Mouse (Mus musculus) liver, embryonic 14.5 days (tissue): ENCODE measurements around the gene Tmem273. TPM values are rescaled to one million over a fixed set of nuclear protein-coding genes. Genes with fewer than 3 reads are reported as not detected.

ENCODE experiments used
- ATAC-seq: fragments of 200-750 bp; cut with Nextera tagmentation; 2 replicates; pipeline ENCODE4 v1.8.0; 2017; ENCODE audit warnings: moderate number of reproducible peaks, mild to moderate bottlenecking, moderate library complexity; ENCODE audit not compliant: insufficient read depth
- DNase-seq, 3 experiments: peaks; one replicate each; pipeline ENCODE4 v3.0.0-alpha.2; 2012 to 2013; ENCODE audit warnings: low read depth in 3 of 3, low spot score in 3 of 3
- H3K27ac ChIP-seq: fragments of 300-500 bp; sonication (generic); 2 replicates; pipeline ENCODE4 v1.5.1; 2014; ENCODE audit warnings: moderate library complexity, mild to moderate bottlenecking, control low read depth, inconsistent platforms
- H3K27me3 ChIP-seq: fragments of 300-500 bp; sonication (generic); 2 replicates; pipeline ENCODE4 v1.6.1; 2014; ENCODE audit warnings: mild to moderate bottlenecking, low read length, moderate library complexity; ENCODE audit not compliant: control insufficient read depth, insufficient read depth
- H3K36me3 ChIP-seq: fragments of 300-500 bp; sonication (generic); replicated peaks from 2 replicates; pipeline ENCODE4 v1.6.1; 2014; ENCODE audit warnings: low read depth; ENCODE audit not compliant: control insufficient read depth, insufficient read depth
- H3K4me1 ChIP-seq, 2 experiments: fragments of 200-500 bp in 1 of 2; fragments of 300-500 bp in 1 of 2; sonication (generic) in 1 of 2; replicated peaks; 2 replicates each; pipeline ENCODE4 v1.6.1; 2012 to 2014; ENCODE audit warnings: antibody characterized with exemption in 1 of 2, inconsistent platforms in 1 of 2, low read length in 1 of 2; ENCODE audit not compliant: control insufficient read depth in 2 of 2, insufficient read depth in 2 of 2
- H3K4me2 ChIP-seq: fragments of 300-500 bp; sonication (generic); 2 replicates; pipeline ENCODE4 v1.6.1; 2014; ENCODE audit warnings: low read depth, mild to moderate bottlenecking, control low read depth, moderate library complexity
- H3K4me3 ChIP-seq, 2 experiments: fragments of 200-500 bp in 1 of 2; fragments of 300-500 bp in 1 of 2; sonication (generic) in 1 of 2; 2 replicates each; pipeline ENCODE4 v1.5.1; 2012 to 2014; ENCODE audit warnings: low read depth in 2 of 2, low read length in 2 of 2, mild to moderate bottlenecking in 2 of 2, control low read depth in 1 of 2, inconsistent platforms in 1 of 2, moderate library complexity in 1 of 2; ENCODE audit not compliant: insufficient read depth in 1 of 2
- H3K9ac ChIP-seq: fragments of 300-500 bp; sonication (generic); replicated peaks from 2 replicates; pipeline ENCODE4 v1.6.1; 2014; ENCODE audit warnings: mild to moderate bottlenecking, control low read depth, moderate library complexity
- H3K9me3 ChIP-seq: fragments of 300-500 bp; sonication (generic); 2 replicates; pipeline ENCODE4 v1.6.1; 2016; ENCODE audit warnings: low read length, mixed read lengths; ENCODE audit not compliant: control insufficient read depth
- CTCF ChIP-seq: IDR thresholded peaks from 2 replicates; pipeline ENCODE4 v1.5.1; 2016; ENCODE audit warnings: antibody characterized with exemption, low read depth, control low read depth
- EP300 ChIP-seq: IDR thresholded peaks from 2 replicates; pipeline ENCODE4 v1.6.1; 2016; ENCODE audit warnings: antibody characterized with exemption, low read depth
- WGBS: fragments of 180-500 bp; shearing (Covaris S2); extraction: QIAGEN DNeasy Blood & Tissue Kit; methylation state at CpG from one replicate; pipeline ENCODE4 v1.1.7; 2014; ENCODE audit not compliant: insufficient replicate concordance; 5-methylcytosine and 5-hydroxymethylcytosine counted together
- polyA plus RNA-seq, 2 experiments: library from polyadenylated mRNA; depleted of rRNA in 1 of 2; stranded (reverse) in 1 of 2; unstranded in 1 of 2; fragments of >200 nt; fragmentation: Nextera tagmentation in 1 of 2; extraction: Ambion mirVana in 1 of 2; gene quantifications; 2 replicates each; pipeline versions ENCODE4 v1.2.1 to v1.2.3; 2012 to 2014

The Tmem273 gene
- 1.3 and 1.5 TPM in 2 replicates for polyA plus RNA-seq (2012; rRNA removed)
- polyA plus RNA-seq (2014; fragmentation: Nextera tagmentation; extraction: Ambion mirVana) = 0.94 and 1.4 TPM in 2 replicates

DNA sequence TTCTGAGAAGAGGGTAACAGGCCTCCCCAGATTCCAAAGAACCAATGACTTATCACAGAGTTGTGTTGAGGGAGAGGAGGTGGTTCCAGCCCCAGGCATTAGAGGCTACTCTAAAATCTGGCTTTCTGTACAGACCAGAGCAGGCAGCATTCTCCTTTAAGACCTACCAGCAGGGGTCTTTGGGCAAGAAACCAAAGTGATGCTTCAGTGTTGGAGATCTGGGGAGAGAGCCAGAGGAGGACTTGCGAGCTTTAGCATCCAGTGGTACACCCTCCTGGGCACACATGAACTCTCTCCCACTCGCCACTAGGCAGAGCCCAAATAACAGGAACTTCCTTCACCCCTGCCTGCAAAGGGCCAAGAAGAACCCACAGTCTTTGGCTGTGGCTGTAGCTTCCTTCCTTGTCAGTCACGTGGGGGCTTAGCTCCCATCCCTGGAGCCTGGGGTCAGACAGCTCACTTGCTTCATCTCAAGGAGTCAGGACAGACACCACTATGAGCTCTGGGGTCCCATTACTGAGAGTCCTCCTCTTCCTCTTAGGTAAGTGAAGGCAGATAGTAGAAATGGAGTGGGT is at the start of gene Tmem273:
Gene Tmem273, plus strand, starts transcription at position 408 of the 575 bp plus-strand sequence.
- Histone ChIP-seq H3K27me3 (no peaks in the 10 kb centered on the region), H3K4me1 (peaks cover 0 to 4% of the 10 kb centered on the region in 2 experiments; a peak in 1 of 4 replicates), H3K36me3 (no peaks in the 10 kb centered on the region), H3K4me3 (peak within 1 kb of the TSS in 1 of 2 experiments; percentile 9; a peak in 1 of 4 replicates), H3K9ac (no peak within 1 kb of the TSS), H3K9me3 (no peaks in the 10 kb centered on the region), H3K4me2 (no peak within 1 kb of the TSS), H3K27ac (no peak within 1 kb of the TSS)
- WGBS = 11% methylated on average over 3 of the region's 3 CpGs
- DNase-seq (no peak), ATAC-seq (no peak)
- no peak for TF ChIP-seq CTCF
- TF ChIP-seq EP300 = no peak

DNA sequence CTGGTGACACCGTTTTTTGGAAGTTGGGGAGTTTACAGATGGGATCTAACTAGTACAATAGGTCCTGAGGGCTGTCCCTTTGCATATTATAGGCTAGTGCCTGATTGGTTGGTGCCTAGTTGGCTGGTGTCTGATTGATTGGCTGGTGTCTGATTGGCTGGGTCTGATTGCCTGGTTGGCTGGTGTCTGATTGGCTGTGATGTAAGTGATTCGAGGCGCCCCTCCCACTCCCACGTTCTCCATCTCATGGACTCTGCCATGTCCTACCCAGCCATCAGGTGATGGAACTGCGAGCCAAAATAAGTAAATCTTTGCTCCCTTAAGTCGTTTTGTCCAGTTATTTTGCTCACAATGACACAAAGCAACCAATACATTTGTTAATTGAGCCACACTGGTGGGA is 49.2 kb upstream of the Tmem273 start:
- 54% methylated on average over 6 of the region's 6 CpGs for WGBS

DNA sequence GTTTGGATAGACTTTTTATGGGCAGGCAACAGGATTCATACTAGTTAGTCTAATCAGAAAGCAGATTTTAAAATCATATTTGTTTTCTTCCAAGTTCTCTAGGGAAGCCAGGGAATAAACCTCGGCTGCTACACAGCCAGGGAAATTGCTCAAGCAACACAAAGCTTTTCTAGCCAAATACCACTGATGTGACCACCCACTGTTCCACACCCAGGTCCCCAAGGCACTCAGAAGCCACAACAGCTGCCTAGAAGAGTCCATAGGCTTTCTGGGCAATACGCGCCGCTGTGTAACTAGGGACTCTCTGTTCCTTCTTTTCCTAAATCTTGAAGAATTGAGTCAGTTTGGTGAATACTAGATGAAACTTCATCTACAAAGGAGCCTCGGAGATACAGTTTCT is 47.2 kb upstream of the Tmem273 start:
- no peaks in the 10 kb centered on the region for H3K27me3 ChIP-seq
- no peak overlapping the region for H3K9ac ChIP-seq
- no peaks in the 10 kb centered on the region for H3K36me3 ChIP-seq
- DNase-seq (no peak), ATAC-seq (no peak)
- H3K9me3 ChIP-seq = no peaks in the 10 kb centered on the region
- H3K27ac ChIP-seq = no peak overlapping the region
- H3K4me3 ChIP-seq = no peak overlapping the region
- WGBS = 65% methylated on average over 5 of the region's 5 CpGs
- no peak for TF ChIP-seq EP300
- TF ChIP-seq CTCF = no peak
- no peak overlapping the region for H3K4me2 ChIP-seq
- H3K4me1 ChIP-seq = no peaks in the 10 kb centered on the region

More for the DNA sequence above, 49.2 kb upstream of the Tmem273 start:
- Histone ChIP-seq H3K9ac (no peak overlapping the region), H3K9me3 (no peaks in the 10 kb centered on the region), H3K36me3 (no peaks in the 10 kb centered on the region), H3K4me2 (no peak overlapping the region), H3K4me1 (no peaks in the 10 kb centered on the region), H3K4me3 (no peak overlapping the region), H3K27ac (no peak overlapping the region), H3K27me3 (no peaks in the 10 kb centered on the region)
- no peak for ATAC-seq
- no peak for TF ChIP-seq EP300
- TF ChIP-seq CTCF = no peak
- no peak for DNase-seq

DNA sequence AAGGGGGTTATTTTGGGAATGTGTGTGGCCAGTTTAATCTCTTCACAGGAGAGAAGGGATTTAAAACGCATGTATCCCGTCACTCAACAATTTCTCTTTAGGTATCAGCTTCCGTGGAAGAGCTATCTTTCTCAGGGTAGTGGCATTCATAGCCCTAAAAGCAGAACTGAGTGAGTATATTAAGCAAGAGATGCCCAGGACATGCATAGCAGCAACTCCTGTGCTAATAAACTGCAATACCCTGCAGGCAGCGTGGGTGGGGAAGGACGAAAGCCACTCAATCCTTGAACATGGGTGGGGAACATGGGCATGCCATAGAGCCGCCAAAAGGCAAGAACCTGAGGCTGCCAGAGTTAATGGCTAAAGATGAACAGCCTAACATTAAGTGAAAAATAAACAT is 37.2 kb upstream of the Tmem273 start:
- no peak overlapping the region for H3K4me3 ChIP-seq
- no peak overlapping the region for H3K4me2 ChIP-seq
- no peaks in the 10 kb centered on the region for H3K9me3 ChIP-seq
- ATAC-seq (no peak), DNase-seq (no peak)
- TF ChIP-seq EP300 = no peak
- no peak for TF ChIP-seq CTCF
- H3K9ac ChIP-seq = no peak overlapping the region
- no peaks in the 10 kb centered on the region for H3K36me3 ChIP-seq
- no peaks in the 10 kb centered on the region for H3K27me3 ChIP-seq
- no peak overlapping the region for H3K27ac ChIP-seq
- WGBS = 56% methylated on average over 6 of the region's 6 CpGs
- no peaks in the 10 kb centered on the region for H3K4me1 ChIP-seq

DNA sequence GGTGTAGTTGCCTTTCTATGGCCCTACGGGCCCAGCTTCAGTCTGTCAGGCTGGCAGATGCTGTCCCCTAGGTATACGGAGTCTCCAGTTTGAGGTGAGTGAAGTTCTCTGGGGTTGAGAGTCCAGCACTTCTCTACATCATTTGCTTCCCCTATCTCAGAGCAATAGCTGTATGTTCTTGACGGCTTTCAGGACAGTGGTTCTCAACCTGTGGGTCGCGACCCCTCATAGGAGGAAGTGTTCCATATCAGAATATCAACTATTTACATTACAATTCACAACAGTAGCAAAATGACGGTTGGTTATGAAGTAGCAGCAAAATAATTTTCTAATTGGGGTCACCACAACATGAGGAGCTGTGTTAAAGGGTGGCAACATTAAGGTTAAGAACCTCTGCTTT is 35.0 kb upstream of the Tmem273 start:
- TF ChIP-seq CTCF (no peak), EP300 (no peak)
- H3K9ac ChIP-seq = no peak overlapping the region
- DNase-seq (no peak), ATAC-seq (no peak)
- H3K27me3 ChIP-seq = no peaks in the 10 kb centered on the region
- no peak overlapping the region for H3K4me3 ChIP-seq
- H3K36me3 ChIP-seq = no peaks in the 10 kb centered on the region
- H3K9me3 ChIP-seq = no peaks in the 10 kb centered on the region
- no peak overlapping the region for H3K4me2 ChIP-seq
- H3K27ac ChIP-seq = no peak overlapping the region
- no peaks in the 10 kb centered on the region for H3K4me1 ChIP-seq
- 63% methylated on average over 6 of the region's 6 CpGs for WGBS
